Mouse (Mus musculus) midbrain, embryonic 16.5 days (tissue): ENCODE data around the gene A2m. TPM values are rescaled to one million over a fixed set of nuclear protein-coding genes. Genes with fewer than 3 reads are reported as not detected.

ENCODE experiments used
- ATAC-seq: fragments of 200-750 bp; cut with Nextera tagmentation; 2 replicates; pipeline ENCODE4 v1.8.0; 2017; ENCODE audit warnings: moderate TSS enrichment
- H3K27ac ChIP-seq: fragments of 300-500 bp; sonication (generic); 2 replicates; pipeline ENCODE4 v1.5.1; 2014; ENCODE audit warnings: mild to moderate bottlenecking, low read length, mixed read lengths
- H3K27me3 ChIP-seq: fragments of 300-500 bp; sonication (generic); 2 replicates; pipeline ENCODE4 v1.6.1; 2014; ENCODE audit warnings: low read depth, low read length, mixed read lengths; ENCODE audit not compliant: control insufficient read depth, insufficient read depth
- H3K36me3 ChIP-seq: fragments of 300-500 bp; sonication (generic); 2 replicates; pipeline ENCODE4 v1.6.1; 2014; ENCODE audit warnings: mild to moderate bottlenecking, low read length, moderate library complexity, mixed read lengths; ENCODE audit not compliant: control insufficient read depth, insufficient read depth
- H3K4me1 ChIP-seq: fragments of 300-500 bp; sonication (generic); 2 replicates; pipeline ENCODE4 v1.6.1; 2014; ENCODE audit warnings: mild to moderate bottlenecking, low read length, mixed read lengths; ENCODE audit not compliant: control insufficient read depth, insufficient read depth
- H3K4me2 ChIP-seq: fragments of 300-500 bp; sonication (generic); 2 replicates; pipeline ENCODE4 v1.6.1; 2014; ENCODE audit warnings: mild to moderate bottlenecking, low read length, mixed read lengths
- H3K4me3 ChIP-seq: fragments of 300-500 bp; sonication (generic); 2 replicates; pipeline ENCODE4 v1.5.1; 2014; ENCODE audit warnings: low read depth, mild to moderate bottlenecking, low read length, moderate library complexity, mixed read lengths
- H3K9ac ChIP-seq: fragments of 300-500 bp; sonication (generic); 2 replicates; pipeline ENCODE4 v1.6.1; 2014; ENCODE audit warnings: low read depth, low read length, mixed read lengths
- H3K9me3 ChIP-seq: fragments of 300-500 bp; sonication (generic); replicated peaks from 2 replicates; pipeline ENCODE4 v1.6.1; 2014; ENCODE audit warnings: mild to moderate bottlenecking, low read length, mixed read lengths; ENCODE audit not compliant: control insufficient read depth, poor library complexity, severe bottlenecking
- WGBS: fragments of 180-500 bp; shearing (Covaris S2); extraction: QIAGEN DNeasy Blood & Tissue Kit; methylation state at CpG from one replicate; pipeline ENCODE4 v1.1.7; 2014; 5-methylcytosine and 5-hydroxymethylcytosine counted together
- polyA plus RNA-seq: library from polyadenylated mRNA; unstranded; fragments of >200 nt; fragmentation: Nextera tagmentation; extraction: Ambion mirVana; gene quantifications from 2 replicates; pipeline ENCODE4 v1.2.1, GENCODE M21; 2015

A2m gene
- polyA plus RNA-seq, 1 experiment from 2014 or later = 19.9 TPM

GRCm38 (mm10) chr6:121648499-121648898 lies 13.3 kb downstream of the A2m start:
- Histone ChIP-seq H3K9ac (no peak overlapping the region), H3K4me1 (no peaks in the 10 kb centered on the region), H3K4me2 (no peak overlapping the region), H3K27ac (no peak overlapping the region), H3K4me3 (no peak overlapping the region), H3K27me3 (no peaks in the 10 kb centered on the region), H3K9me3 (no peaks in the 10 kb centered on the region), H3K36me3 (no peaks in the 10 kb centered on the region)
- no peak for ATAC-seq
- WGBS = 78% methylated on average over 11 of the region's 11 CpGs

Other genes with a start within 250 kb of the A2m start
- gene Iqsec3, start 161.7 kb upstream of the A2m start, polyA plus RNA-seq = 10.2 and 11.0 TPM in 2 replicates
- not detected in 2 replicates for gene Gm7298, start 97.6 kb downstream of the A2m start, polyA plus RNA-seq
- not detected in 2 replicates for gene Mug1, start 203.2 kb downstream of the A2m start, polyA plus RNA-seq